Mouse (Mus musculus): ENCODE data around the gene Atp6ap2. TPM values are rescaled to one million over a fixed set of nuclear protein-coding genes. Genes with fewer than 3 reads are reported as not detected.

Gene Atp6ap2
- total RNA-seq, 2 experiments from 2014 or later, result 28.5 to 28.8 TPM

Other genes with a start within 250 kb of the Atp6ap2 start
- gene 1810030O07Rik, start 85.9 kb downstream of the Atp6ap2 start, total RNA-seq (2021), result 10 to 100 TPM; 13.2 to 14.9 TPM
- 10 to 100 TPM; 34.8 to 36.7 TPM for gene Med14, start 174.3 kb downstream of the Atp6ap2 start, total RNA-seq (2021)